Mouse (Mus musculus): ENCODE results near the gene Ddost. TPM values are rescaled to one million over a fixed set of nuclear protein-coding genes. Genes with fewer than 3 reads are reported as not detected.

Ddost gene
- polyA plus RNA-seq, 1 experiment, result 221 TPM

GRCm38 (mm10) chr4:138331647-138332046 lies 27.1 kb downstream of the Ddost start:
- H3K27ac ChIP-seq (ENCODE audit: insufficient read depth, low read length), result no peak overlapping the region
- H3K4me1 ChIP-seq (ENCODE audit: control insufficient read depth, insufficient read depth, low read length), result no peaks in the 10 kb centered on the region
- no peak overlapping the region for H3K4me3 ChIP-seq (ENCODE audit: insufficient read depth, low read length)
- TF ChIP-seq POLR2A (IDR thresholded peaks at IDR 0.05; ENCODE audit: low read depth, low read length) (no peak), CTCF (IDR thresholded peaks at IDR 0.05; ENCODE audit: borderline replicate concordance, insufficient read depth, low read length) (no peak)

- TF ChIP-seq POLR2A (IDR thresholded peaks at IDR 0.05; ENCODE audit: low read depth, low read length) (no peak), CTCF (IDR thresholded peaks at IDR 0.05; ENCODE audit: borderline replicate concordance, insufficient read depth, low read length) (no peak)
- Histone ChIP-seq H3K27ac (ENCODE audit: insufficient read depth, low read length) (no peak overlapping the region), H3K4me3 (ENCODE audit: insufficient read depth, low read length) (no peak overlapping the region), H3K4me1 (ENCODE audit: control insufficient read depth, insufficient read depth, low read length) (no peaks in the 10 kb centered on the region)
Observed at GRCm38 (mm10) chr4:138333135-138333534, 28.6 kb downstream of the Ddost start.

GRCm38 (mm10) chr4:138335036-138335435 lies 30.5 kb downstream of the Ddost start:
- TF ChIP-seq POLR2A (IDR thresholded peaks at IDR 0.05; ENCODE audit: low read depth, low read length) (no peak), CTCF (IDR thresholded peaks at IDR 0.05; ENCODE audit: borderline replicate concordance, insufficient read depth, low read length) (no peak)
- Histone ChIP-seq H3K27ac (ENCODE audit: insufficient read depth, low read length) (no peak overlapping the region), H3K4me3 (ENCODE audit: insufficient read depth, low read length) (no peak overlapping the region), H3K4me1 (ENCODE audit: control insufficient read depth, insufficient read depth, low read length) (no peaks in the 10 kb centered on the region)

- H3K4me1 ChIP-seq (ENCODE audit: control insufficient read depth, insufficient read depth, low read length), result no peaks in the 10 kb centered on the region
- TF ChIP-seq CTCF (IDR thresholded peaks at IDR 0.05; ENCODE audit: borderline replicate concordance, insufficient read depth, low read length) (no peak), POLR2A (IDR thresholded peaks at IDR 0.05; ENCODE audit: low read depth, low read length) (no peak)
- H3K27ac ChIP-seq (ENCODE audit: insufficient read depth, low read length), result no peak overlapping the region
- no peak overlapping the region for H3K4me3 ChIP-seq (ENCODE audit: insufficient read depth, low read length)
Observed at GRCm38 (mm10) chr4:138335648-138336047, 31.1 kb downstream of the Ddost start.

DNA sequence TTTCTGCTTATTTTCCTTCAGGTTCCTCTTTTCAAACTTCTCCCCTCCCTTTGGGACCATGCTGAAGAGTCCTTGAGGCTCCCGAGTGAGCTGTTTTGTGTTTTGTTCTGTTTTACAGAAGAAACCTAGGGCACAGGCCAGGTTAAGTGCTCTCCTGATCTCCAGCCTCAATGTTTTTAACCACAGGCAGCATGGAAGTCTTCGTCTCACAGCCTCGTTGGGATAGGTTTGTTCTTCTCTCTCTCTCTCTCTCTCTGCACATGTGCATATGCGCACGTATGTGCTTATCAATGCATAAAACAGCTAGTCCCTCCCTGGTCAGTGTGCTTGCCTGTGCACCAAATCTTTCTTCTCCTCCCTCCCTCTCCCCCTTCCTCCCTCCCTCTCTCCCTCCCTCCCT lies 32.3 kb downstream of the Ddost start:
- H3K4me3 ChIP-seq (ENCODE audit: insufficient read depth, low read length), result no peak overlapping the region
- TF ChIP-seq CTCF (IDR thresholded peaks at IDR 0.05; ENCODE audit: borderline replicate concordance, insufficient read depth, low read length) (no peak), POLR2A (IDR thresholded peaks at IDR 0.05; ENCODE audit: low read depth, low read length) (no peak)
- H3K27ac ChIP-seq (ENCODE audit: insufficient read depth, low read length), result no peak overlapping the region
- no peaks in the 10 kb centered on the region for H3K4me1 ChIP-seq (ENCODE audit: control insufficient read depth, insufficient read depth, low read length)

- TF ChIP-seq CTCF (IDR thresholded peaks at IDR 0.05; ENCODE audit: borderline replicate concordance, insufficient read depth, low read length) (no peak), POLR2A (IDR thresholded peaks at IDR 0.05; ENCODE audit: low read depth, low read length) (no peak)
Observed at GRCm38 (mm10) chr4:138337341-138337740, 32.8 kb downstream of the Ddost start.

DNA sequence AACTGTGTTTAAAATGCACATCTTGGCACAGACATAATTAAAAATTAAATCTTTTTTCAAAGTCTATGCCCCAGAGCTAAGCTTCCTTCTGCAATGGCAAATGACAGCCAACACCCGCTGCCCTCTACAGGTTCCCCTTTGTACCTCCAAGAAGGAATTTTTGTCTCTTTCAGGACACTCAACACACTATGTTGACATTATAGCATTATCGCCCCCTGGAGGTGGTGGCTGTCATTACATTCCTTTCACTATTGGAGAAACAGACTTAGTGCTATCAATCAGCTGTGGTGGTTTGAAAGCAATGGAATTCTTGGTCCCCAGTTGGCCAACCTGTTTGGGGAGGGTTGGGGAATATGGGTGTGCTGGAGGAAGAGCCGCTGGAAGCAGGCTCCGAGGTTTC lies 35.4 kb downstream of the Ddost start:
- no peak for TF ChIP-seq CTCF (IDR thresholded peaks at IDR 0.05; ENCODE audit: borderline replicate concordance, insufficient read depth, low read length)

More at GRCm38 (mm10) chr4:138337341-138337740, 32.8 kb downstream of the Ddost start:
- Histone ChIP-seq H3K4me1 (ENCODE audit: control insufficient read depth, insufficient read depth, low read length) (no peaks in the 10 kb centered on the region), H3K27ac (ENCODE audit: insufficient read depth, low read length) (no peak overlapping the region), H3K4me3 (ENCODE audit: insufficient read depth, low read length) (no peak overlapping the region)

DNA sequence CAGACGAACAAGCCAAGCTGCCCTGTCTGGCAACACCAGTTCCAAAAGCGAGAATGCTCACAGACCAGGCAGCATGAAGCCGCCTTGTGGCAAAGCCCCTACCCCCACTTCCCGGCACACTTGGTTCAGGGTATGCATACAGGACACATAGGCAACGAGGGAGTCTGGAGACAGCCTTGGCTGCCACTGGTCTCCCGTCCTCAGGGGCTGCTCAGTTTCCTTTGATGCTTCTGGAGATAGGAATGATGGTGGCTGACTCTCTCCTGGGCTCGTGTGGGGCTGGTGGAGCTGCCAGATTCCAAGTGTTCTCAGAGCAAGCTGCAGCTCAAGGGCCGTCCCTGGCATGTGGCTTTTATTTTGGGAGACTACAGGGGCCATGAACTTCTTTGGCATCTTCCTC lies 36.9 kb downstream of the Ddost start:
- Histone ChIP-seq H3K4me3 (ENCODE audit: insufficient read depth, low read length) (no peak overlapping the region), H3K27ac (ENCODE audit: insufficient read depth, low read length) (no peak overlapping the region), H3K4me1 (ENCODE audit: control insufficient read depth, insufficient read depth, low read length) (peaks cover 6% of the 10 kb centered on the region; the same call in 1 of the 2 replicates)
- no peak for TF ChIP-seq POLR2A (IDR thresholded peaks at IDR 0.05; ENCODE audit: low read depth, low read length)
- no peak for TF ChIP-seq CTCF (IDR thresholded peaks at IDR 0.05; ENCODE audit: borderline replicate concordance, insufficient read depth, low read length)

More for the DNA sequence above, 35.4 kb downstream of the Ddost start:
- no peak overlapping the region for H3K27ac ChIP-seq (ENCODE audit: insufficient read depth, low read length)
- peaks cover 6% of the 10 kb centered on the region; the same call in 1 of the 2 replicates for H3K4me1 ChIP-seq (ENCODE audit: control insufficient read depth, insufficient read depth, low read length)
- no peak overlapping the region for H3K4me3 ChIP-seq (ENCODE audit: insufficient read depth, low read length)

DNA sequence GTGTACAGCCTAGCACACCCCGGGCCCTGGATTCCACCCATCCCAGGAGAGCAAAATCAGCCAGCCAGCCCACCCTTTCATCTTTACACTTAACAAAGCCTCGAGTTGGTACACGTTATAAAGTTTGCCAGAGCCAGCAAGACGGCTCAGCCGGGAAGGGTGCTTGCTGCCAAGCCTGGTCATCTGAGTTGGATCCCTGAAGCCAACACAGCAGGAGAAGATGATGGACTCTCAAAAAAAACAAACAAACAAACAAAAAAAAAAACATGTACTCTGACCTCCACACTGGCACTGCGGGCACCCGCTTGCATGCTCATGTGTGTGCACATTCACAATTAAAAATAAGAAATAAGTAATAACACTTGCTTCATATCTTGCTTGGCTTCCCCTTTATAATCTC lies 37.5 kb downstream of the Ddost start:
- Histone ChIP-seq H3K4me1 (ENCODE audit: control insufficient read depth, insufficient read depth, low read length) (peaks cover 6% of the 10 kb centered on the region; the same call in 1 of the 2 replicates), H3K4me3 (ENCODE audit: insufficient read depth, low read length) (no peak overlapping the region), H3K27ac (ENCODE audit: insufficient read depth, low read length) (no peak overlapping the region)
- TF ChIP-seq CTCF (IDR thresholded peaks at IDR 0.05; ENCODE audit: borderline replicate concordance, insufficient read depth, low read length) (no peak), POLR2A (IDR thresholded peaks at IDR 0.05; ENCODE audit: low read depth, low read length) (no peak)

DNA sequence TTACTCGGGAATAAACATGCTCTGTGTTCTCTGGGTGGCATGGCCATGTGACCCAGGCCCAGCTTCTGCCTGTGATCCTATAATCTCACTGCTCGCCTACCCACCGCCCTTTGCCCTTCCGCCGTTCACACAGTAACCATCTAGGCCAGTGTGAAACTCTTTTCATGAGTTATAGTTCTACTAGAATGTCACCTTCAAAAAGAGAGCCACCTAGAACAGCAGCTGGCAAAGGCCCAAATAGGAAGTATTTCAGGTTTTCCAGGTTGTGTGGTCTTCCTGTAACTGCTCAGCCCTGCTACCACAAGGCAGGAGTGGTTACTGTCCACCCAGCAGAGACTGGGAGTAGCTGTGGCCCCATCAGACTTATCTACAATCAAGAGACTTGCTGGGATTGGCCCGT lies 38.2 kb downstream of the Ddost start:
- Histone ChIP-seq H3K4me1 (ENCODE audit: control insufficient read depth, insufficient read depth, low read length) (peaks cover 6% of the 10 kb centered on the region; the same call in 1 of the 2 replicates), H3K4me3 (ENCODE audit: insufficient read depth, low read length) (no peak overlapping the region), H3K27ac (ENCODE audit: insufficient read depth, low read length) (no peak overlapping the region)
- no peak for TF ChIP-seq POLR2A (IDR thresholded peaks at IDR 0.05; ENCODE audit: low read depth, low read length)
- no peak for TF ChIP-seq CTCF (IDR thresholded peaks at IDR 0.05; ENCODE audit: borderline replicate concordance, insufficient read depth, low read length)

Measured in embryonic fibroblast, embryonic 13.5 days (primary cell).